ENCODE assay signal across 8 mouse cellular contexts in the genomic region with DNA sequence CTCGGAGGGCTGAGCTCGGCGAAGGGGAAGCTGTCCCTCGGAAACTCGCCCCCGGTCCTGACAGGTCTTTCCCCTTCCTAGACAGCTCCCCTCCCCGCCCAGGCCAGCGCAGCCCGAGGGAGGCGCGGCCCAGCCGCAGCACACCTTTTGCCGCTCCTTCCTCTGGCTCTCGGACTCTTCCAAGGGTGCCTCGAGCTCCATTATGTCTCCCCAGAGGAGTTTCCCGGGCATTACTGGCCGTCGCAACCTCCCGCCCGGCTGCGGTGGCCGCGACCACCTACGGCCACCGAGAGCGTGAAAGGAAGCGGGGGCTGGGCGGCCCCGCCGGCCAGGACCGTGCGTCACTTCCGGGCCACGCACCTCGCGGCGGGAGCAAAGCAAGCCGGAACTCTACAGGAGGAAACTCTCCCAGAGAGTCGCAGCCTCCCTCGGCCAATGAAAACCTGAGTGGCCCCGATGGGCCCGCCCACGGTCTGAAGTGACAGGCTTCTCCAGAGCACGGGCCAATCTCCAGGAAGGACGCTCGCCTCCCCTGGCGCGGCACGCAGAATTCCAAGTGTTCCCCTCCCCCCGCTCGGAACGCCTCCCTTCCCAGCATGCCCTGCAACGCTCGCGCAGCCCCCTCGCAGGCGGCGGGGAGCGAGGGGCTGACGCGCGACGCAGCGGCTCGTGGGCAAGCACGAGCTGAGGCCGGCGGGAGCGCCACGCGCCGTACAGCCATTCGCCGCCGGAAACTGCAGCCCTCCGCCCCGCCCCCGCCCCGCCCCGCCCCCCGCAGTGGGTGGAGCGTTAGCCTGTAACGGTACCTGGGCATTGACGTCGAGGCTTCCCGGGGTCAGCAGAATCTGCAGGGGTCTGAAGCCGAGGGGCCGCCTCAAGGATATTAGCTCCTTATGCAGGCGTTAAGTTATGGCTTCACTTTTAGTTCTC. TPM values are rescaled to one million over a fixed set of nuclear protein-coding genes. Genes with fewer than 3 reads are reported as not detected.
DNase-seq lines count a peak whose midpoint lies in the region; ATAC-seq lines count a peak whose summit lies in the region.

A gene (minus strand): TSS at position 338 of the 930 bp plus-strand sequence.

- DNase-seq in c-Kit-negative CD71-positive TER-119-positive erythroid progenitor cells, embryonic 14.5 days (ENCODE audit: low read depth, low spot score): peak; percentile 89
- DNase-seq in fibroblast of lung, adult 2 months (ENCODE audit: low read depth): peak; percentile 98
- peak; percentile 99 for DNase-seq in kidney, postnatal 14 days
- peak; percentile 97 for DNase-seq in liver, embryonic 13.5 days
- peak; percentile 99 for DNase-seq in neural tube, embryonic 10.5 days (ENCODE audit: extremely low spot score, low spot score)

- WGBS in heart, embryonic 14.5 days: under 1% methylated on average over 86 of the region's 89 CpGs
- WGBS in liver, embryonic 13.5 days (ENCODE audit: insufficient replicate concordance): under 1% methylated on average over 87 of the region's 89 CpGs
- WGBS in stomach, embryonic 16.5 days: under 1% methylated on average over 86 of the region's 89 CpGs

- peaks cover 21% of the 10 kb centered on the region for H3K36me3 ChIP-seq in heart, embryonic 14.5 days (ENCODE audit: control insufficient read depth, insufficient read depth, low read length)
- peaks cover 10% of the 10 kb centered on the region for H3K36me3 ChIP-seq in liver, embryonic 13.5 days
- H3K36me3 ChIP-seq in stomach, embryonic 16.5 days (ENCODE audit: control insufficient read depth, insufficient read depth, low read length): 0 out of 2 replicates have a peak, but pooled peaks cover 6% of the 10 kb centered on the region

- H3K4me1 ChIP-seq in heart, embryonic 14.5 days (ENCODE audit: control insufficient read depth in 2 of 2, insufficient read depth in 2 of 2, low read length in 2 of 2): peaks cover 2 to 14% of the 10 kb centered on the region in 2 experiments; a peak in 3 of 4 replicates
- peaks cover 26% of the 10 kb centered on the region for H3K4me1 ChIP-seq in liver, embryonic 13.5 days (replicated peaks)
- peaks cover 9% of the 10 kb centered on the region for H3K4me1 ChIP-seq in stomach, embryonic 16.5 days (ENCODE audit: control insufficient read depth, insufficient read depth, low read length)

- H3K9ac ChIP-seq in heart, embryonic 14.5 days (ENCODE audit: low read length): peak within 1 kb of the TSS; percentile 97
- H3K9ac ChIP-seq in liver, embryonic 13.5 days: peak within 1 kb of the TSS; percentile 91
- H3K9ac ChIP-seq in stomach, embryonic 16.5 days (ENCODE audit: low read length): peak within 1 kb of the TSS; percentile 92

- peak; percentile 97 for ATAC-seq in CD4-positive, CD25-positive, alpha-beta regulatory T cell, adult 4 months
- peak; percentile 99 for ATAC-seq in heart, embryonic 14.5 days (ENCODE audit: insufficient number of reproducible peaks, insufficient read depth, low FRiP score, low read depth)
- ATAC-seq in liver, embryonic 13.5 days (ENCODE audit: low read depth): peak; percentile 97
- ATAC-seq in stomach, embryonic 16.5 days (ENCODE audit: insufficient read depth, low FRiP score): peak; percentile 99

- peak within 1 kb of the TSS; percentile 62 to 95 for H3K4me3 ChIP-seq in heart, embryonic 14.5 days (ENCODE audit: control insufficient read depth in 1 of 2, insufficient read depth in 1 of 2, low read depth in 1 of 2, low read length in 2 of 2)
- peak within 1 kb of the TSS; percentile 94 for H3K4me3 ChIP-seq in liver, embryonic 13.5 days (replicated peaks)
- peak within 1 kb of the TSS; percentile 82 for H3K4me3 ChIP-seq in stomach, embryonic 16.5 days (replicated peaks; ENCODE audit: low read length)

- H3K27ac ChIP-seq in heart, embryonic 14.5 days (replicated peaks in 1 of 2; ENCODE audit: control insufficient read depth in 1 of 2, insufficient read depth in 1 of 2, low read depth in 2 of 2, low read length in 2 of 2): peak within 1 kb of the TSS; percentile 95 to 97
- H3K27ac ChIP-seq in liver, embryonic 13.5 days: peak within 1 kb of the TSS; percentile 85
- peak within 1 kb of the TSS; percentile 91 for H3K27ac ChIP-seq in stomach, embryonic 16.5 days (ENCODE audit: low read length)

- peak within 1 kb of the TSS; percentile 77 for H3K4me2 ChIP-seq in heart, embryonic 14.5 days (ENCODE audit: low read length)
- peak within 1 kb of the TSS; percentile 88 for H3K4me2 ChIP-seq in liver, embryonic 13.5 days
- peak within 1 kb of the TSS; percentile 80 for H3K4me2 ChIP-seq in stomach, embryonic 16.5 days (ENCODE audit: low read depth, low read length)

- H3K9me3 ChIP-seq in heart, embryonic 14.5 days (ENCODE audit: control insufficient read depth, low read length): no peaks in the 10 kb centered on the region
- no peaks in the 10 kb centered on the region for H3K9me3 ChIP-seq in liver, embryonic 13.5 days (replicated peaks)
- H3K9me3 ChIP-seq in stomach, embryonic 16.5 days (replicated peaks; ENCODE audit: control insufficient read depth, low read length): no peaks in the 10 kb centered on the region

- no peaks in the 10 kb centered on the region for H3K27me3 ChIP-seq in heart, embryonic 14.5 days (ENCODE audit: control insufficient read depth, insufficient read depth, low read length)
- H3K27me3 ChIP-seq in liver, embryonic 13.5 days: no peaks in the 10 kb centered on the region
- H3K27me3 ChIP-seq in stomach, embryonic 16.5 days (ENCODE audit: control insufficient read depth, insufficient read depth, low read length): no peaks in the 10 kb centered on the region

RNA-seq across cellular contexts. Expression of the gene that starts here (rescaled TPM):
- 100 to 1,000 TPM in 1 of 2 experiments, 10 to 100 TPM in 1; 96.5 to 101 TPM for polyA plus RNA-seq in CD4-positive, CD25-positive, alpha-beta regulatory T cell, adult 4 months (2017; shearing (Covaris generic))
- 95.5 and 102 TPM in 2 replicates for polyA plus RNA-seq in heart, embryonic 14.5 days (2014; fragmentation: Nextera tagmentation; extraction: Ambion mirVana)
- polyA plus RNA-seq in liver, embryonic 13.5 days (2015; fragmentation: Nextera tagmentation; extraction: Ambion mirVana): 39.3 and 50.7 TPM in 2 replicates
- 118 and 127 TPM in 2 replicates for polyA plus RNA-seq in stomach, embryonic 16.5 days (2015; fragmentation: Nextera tagmentation; extraction: Ambion mirVana)

Comparison
In these comparisons a context has a peak if more than half of its experiments do, and no peak if none do; other contexts are left out.
1. Peak in every context shown above with its lines: DNase-seq, ATAC-seq, H3K4me3 ChIP-seq and H3K27ac ChIP-seq.